Mouse (Mus musculus): ENCODE data around the gene AB124611.
"Not testable (repeated sequence)": the region's sequence is repeated elsewhere in the genome, so short reads cannot be mapped to it uniquely, and the experiment has no call there.

The AB124611 gene

GRCm38 (mm10) chr9:21525937-21526633 is at the start of gene AB124611:
TSS of gene AB124611 (plus strand) at chr9:21526176.
- peak; percentile 59 for DNase-seq (ENCODE audit: low spot score)

GRCm38 (mm10) chr9:21477707-21478106 is 48.3 kb upstream of the AB124611 start:
- no peak for DNase-seq (ENCODE audit: low spot score)

GRCm38 (mm10) chr9:21484065-21484464 is 41.9 kb upstream of the AB124611 start:
- no peak for DNase-seq (ENCODE audit: low spot score)

GRCm38 (mm10) chr9:21488246-21488645 is 37.7 kb upstream of the AB124611 start:
- not testable (repeated sequence) for DNase-seq (ENCODE audit: low spot score)

GRCm38 (mm10) chr9:21490696-21491095 is 35.3 kb upstream of the AB124611 start:
- no peak for DNase-seq (ENCODE audit: low spot score)

- DNase-seq (ENCODE audit: low spot score), result no peak
Observed at GRCm38 (mm10) chr9:21493907-21494306, 32.1 kb upstream of the AB124611 start.

DNA sequence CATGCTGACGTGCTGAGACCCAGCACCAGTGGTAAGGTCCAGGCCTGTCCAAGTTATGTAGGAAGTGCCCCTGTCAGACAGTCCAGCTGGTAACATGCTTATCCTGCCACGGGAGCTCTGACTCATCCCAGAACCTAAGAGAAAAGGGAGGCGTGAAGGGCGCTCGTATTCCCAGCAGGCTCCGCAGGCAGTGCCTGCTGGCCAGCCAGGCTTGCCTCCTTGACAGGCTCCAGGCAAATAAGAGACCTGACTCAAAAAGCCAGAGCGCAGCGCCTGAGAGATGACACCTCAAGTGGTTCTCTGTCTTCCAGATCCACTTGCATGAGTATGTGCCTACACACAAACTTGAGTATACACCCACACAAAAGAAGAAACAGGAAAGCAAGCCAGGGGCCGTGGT is 31.2 kb upstream of the AB124611 start:
- DNase-seq (ENCODE audit: low spot score), result no peak

DNA sequence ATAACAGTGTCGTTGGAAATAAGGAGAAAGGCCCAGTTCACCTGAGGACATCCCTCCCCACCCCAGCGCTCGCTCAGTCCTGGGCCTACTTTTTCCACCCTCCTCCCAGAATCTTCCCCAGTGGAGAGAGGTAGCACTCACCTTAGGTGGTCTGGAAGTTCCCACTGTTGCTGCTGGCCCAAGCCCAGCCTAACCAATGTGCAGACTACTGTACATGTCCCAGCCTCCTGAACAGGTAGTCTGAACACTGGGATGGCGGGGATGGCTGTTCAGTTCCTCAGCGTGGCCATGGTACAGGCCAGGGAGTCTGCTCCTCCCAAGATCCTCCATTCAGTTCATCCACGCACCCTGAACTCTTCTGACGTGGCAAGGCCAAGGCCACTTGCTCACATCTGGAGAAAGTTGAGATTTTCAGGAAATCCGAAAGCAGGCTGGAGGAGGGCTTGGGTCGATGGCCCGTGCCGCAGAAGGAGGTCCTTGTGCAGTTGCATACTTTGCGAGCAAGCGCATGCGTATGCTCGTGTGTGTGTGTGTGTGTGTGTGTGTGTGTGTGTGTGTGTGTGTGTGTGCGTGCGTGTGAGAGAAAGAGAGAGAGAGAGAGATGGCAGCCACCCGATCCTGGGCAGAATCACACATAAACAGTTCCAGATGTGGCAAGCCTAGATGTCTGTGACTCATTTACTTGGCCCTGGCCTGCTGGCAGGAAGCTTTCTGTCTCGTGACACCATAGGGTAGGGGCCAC is 29.5 kb upstream of the AB124611 start:
- no peak for DNase-seq (ENCODE audit: low spot score)

GRCm38 (mm10) chr9:21497050-21497542 is 28.9 kb upstream of the AB124611 start:
- DNase-seq (ENCODE audit: low spot score), result no peak

GRCm38 (mm10) chr9:21497664-21498063 is 28.3 kb upstream of the AB124611 start:
- no peak for DNase-seq (ENCODE audit: low spot score)

- no peak for DNase-seq (ENCODE audit: low spot score)
Observed at GRCm38 (mm10) chr9:21498284-21498902, 27.6 kb upstream of the AB124611 start.

GRCm38 (mm10) chr9:21503352-21503751 is 22.6 kb upstream of the AB124611 start:
- no peak for DNase-seq (ENCODE audit: low spot score)

DNA sequence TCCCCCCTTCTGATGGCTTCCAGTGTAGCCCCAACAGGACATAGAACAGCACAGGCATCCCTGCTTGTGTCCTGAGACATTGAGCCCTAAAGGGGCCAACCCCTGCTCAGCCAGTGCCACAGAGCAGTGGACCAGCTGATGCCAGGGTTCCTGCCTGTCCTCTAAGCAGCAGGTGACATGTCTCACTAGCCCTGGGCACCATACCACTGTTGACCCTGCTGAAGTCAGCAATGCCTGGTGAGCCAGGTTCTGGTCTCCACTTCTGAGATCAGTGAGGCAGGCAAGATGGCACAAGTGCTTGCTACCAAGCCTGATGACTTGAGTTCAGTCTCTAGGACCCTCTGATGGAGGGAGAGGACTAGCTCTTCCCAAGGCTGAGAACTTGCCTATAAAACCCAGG is 20.2 kb upstream of the AB124611 start:
- no peak for DNase-seq (ENCODE audit: low spot score)

- DNase-seq (ENCODE audit: low spot score), result no peak
Observed at GRCm38 (mm10) chr9:21507753-21508430, 18.1 kb upstream of the AB124611 start.

GRCm38 (mm10) chr9:21508871-21509404 is 17.0 kb upstream of the AB124611 start:
- no peak for DNase-seq (ENCODE audit: low spot score)

- DNase-seq (ENCODE audit: low spot score), result peak; percentile 79
Observed at GRCm38 (mm10) chr9:21509772-21510688, 15.9 kb upstream of the AB124611 start, which contains the start of gene Tmed1. TSS of gene Tmed1 (minus strand) at chr9:21510252.

GRCm38 (mm10) chr9:21510689-21511015 is 15.3 kb upstream of the AB124611 start:
- DNase-seq (ENCODE audit: low spot score), result no peak

DNA sequence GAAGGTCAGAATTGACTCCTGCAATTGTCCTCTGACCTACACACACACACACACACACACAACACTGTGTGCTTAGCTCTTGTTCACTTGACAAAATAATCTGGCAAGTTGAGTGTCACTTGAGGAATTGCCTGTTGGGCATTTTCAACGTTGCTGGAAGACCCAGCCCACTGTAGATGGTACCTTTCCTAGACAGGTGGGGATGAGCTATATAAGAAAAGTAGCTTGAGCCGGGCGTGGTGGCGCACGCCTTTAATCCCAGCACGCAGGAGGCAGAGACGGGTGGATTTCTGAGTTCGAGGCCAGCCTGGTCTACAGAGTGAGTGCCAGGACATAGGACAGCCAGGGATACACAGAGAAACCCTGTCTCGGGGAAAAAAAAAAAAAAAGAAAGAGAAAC is 14.9 kb upstream of the AB124611 start:
- no peak for DNase-seq (ENCODE audit: low spot score)

- DNase-seq (ENCODE audit: low spot score), result no peak
Observed at GRCm38 (mm10) chr9:21513466-21513865, 12.5 kb upstream of the AB124611 start.

DNA sequence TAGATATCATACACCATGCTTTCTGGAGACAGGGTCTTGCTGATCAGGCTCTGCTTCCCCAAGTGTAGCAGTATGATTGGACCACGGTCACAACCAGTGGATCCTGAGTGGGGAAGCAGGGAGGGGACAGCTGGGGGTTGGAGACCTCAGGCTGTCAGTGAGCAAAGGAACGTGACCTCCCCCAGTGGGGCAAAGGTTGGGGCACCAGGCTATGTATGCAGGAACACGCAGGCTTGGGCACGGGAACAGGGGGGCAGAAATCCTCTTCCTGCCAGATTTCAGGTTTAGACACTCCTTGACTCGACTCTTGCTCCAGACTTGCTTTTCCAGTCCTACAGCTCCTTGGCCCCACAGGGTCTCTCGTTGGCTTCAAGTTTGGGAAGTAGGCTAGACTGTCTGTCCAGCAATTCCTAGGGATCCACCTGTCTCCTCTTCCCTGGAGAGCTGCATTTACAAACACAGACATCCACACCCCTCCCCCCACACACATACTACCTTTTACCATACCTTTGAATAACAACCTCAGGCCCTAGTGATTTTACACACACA is 8.0 kb upstream of the AB124611 start:
- DNase-seq (ENCODE audit: low spot score), result no peak

DNA sequence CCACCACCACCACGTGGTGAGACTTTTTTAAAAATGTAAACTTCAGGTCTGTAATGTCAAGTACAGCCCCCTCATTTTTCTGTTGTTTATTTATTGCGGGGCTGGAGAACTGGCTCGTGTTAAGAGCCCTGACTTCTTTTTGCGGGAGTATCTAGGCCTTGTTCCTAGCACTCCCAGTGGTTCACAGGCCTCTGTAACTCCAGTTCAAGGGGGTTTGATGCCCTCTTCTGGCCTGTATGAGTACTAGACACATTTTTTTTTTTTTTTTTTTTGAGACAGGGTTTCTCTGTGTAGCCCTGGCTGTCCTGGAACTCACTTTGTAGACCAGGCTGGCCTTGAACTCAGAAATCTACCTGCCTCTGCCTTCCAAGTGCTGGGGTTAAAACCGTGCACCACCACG is 7.3 kb upstream of the AB124611 start:
- not testable (repeated sequence) for DNase-seq (ENCODE audit: low spot score)
